23 mouse cellular contexts compared by ENCODE assay signal in the genomic region with DNA sequence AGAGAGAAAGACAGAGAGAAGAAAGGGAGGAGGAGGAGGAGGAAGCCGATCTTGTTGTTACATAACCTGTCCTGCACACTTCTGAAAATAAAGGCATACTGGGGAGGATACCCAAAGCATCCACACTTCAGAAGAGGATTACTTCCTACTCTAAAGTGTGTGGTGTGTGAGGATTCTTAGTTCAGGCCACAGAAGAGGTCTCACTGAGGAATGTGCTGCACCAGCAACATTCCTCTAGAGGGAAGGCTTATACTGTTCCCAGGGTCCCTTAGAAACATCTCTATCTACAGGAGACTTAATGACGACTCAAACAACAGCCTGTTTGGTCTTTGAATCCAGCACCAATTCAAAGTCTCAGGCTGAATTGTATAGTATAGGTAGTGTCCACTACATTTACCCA.
"Had no signal": no experiment of that assay in that cellular context is flagged by ENCODE, and none has a peak within 500 bp of the region (broad histone marks: within the 10 kb centered on the region; RNA-seq: fewer than 3 reads in every experiment).

No protein-coding gene starts in this region.

- DNase-seq: liver, embryonic 13.5 days; liver, postnatal 0 days; lung, adult 2 months; lung, postnatal 14 days; lung, postnatal 36 days; midbrain, embryonic 14.5 days; retina, postnatal 1 day; right cerebral cortex, adult 18-20 months; thymus, adult 2 months; thymus, postnatal 25 days; thymus, postnatal 4 days had no signal

- H3K9me3 ChIP-seq: liver, embryonic 13.5 days; liver, embryonic 15.5 days; lung, embryonic 15.5 days; megakaryocyte, embryonic 14.5 days; midbrain, embryonic 10.5 days; midbrain, embryonic 12.5 days; neural tube, embryonic 12.5 days; stomach, embryonic 15.5 days had no signal

- H3K4me3 ChIP-seq: liver, embryonic 13.5 days; liver, embryonic 15.5 days; lung, embryonic 15.5 days; megakaryocyte, embryonic 14.5 days; midbrain, embryonic 10.5 days; midbrain, embryonic 12.5 days; myocyte; neural tube, embryonic 12.5 days; stomach, embryonic 15.5 days had no signal

- H3K27ac ChIP-seq: liver, embryonic 13.5 days; liver, embryonic 15.5 days; lung, embryonic 15.5 days; macrophage; midbrain, embryonic 10.5 days; midbrain, embryonic 12.5 days; neural tube, embryonic 12.5 days; stomach, embryonic 15.5 days; stomach, postnatal 0 days had no signal

- H3K27me3 ChIP-seq: liver, embryonic 15.5 days; lung, embryonic 15.5 days; megakaryocyte, embryonic 14.5 days; midbrain, embryonic 12.5 days; neural tube, embryonic 12.5 days; stomach, embryonic 15.5 days had no signal

- H3K4me2 ChIP-seq: liver, embryonic 13.5 days; liver, embryonic 15.5 days; lung, embryonic 15.5 days; midbrain, embryonic 12.5 days; neural tube, embryonic 12.5 days; stomach, embryonic 15.5 days had no signal

- H3K9ac ChIP-seq: liver, embryonic 13.5 days; liver, embryonic 15.5 days; liver, postnatal 0 days; lung, embryonic 15.5 days; midbrain, embryonic 12.5 days; neural tube, embryonic 12.5 days; stomach, embryonic 15.5 days had no signal

- H3K36me3 ChIP-seq: liver, embryonic 13.5 days; liver, embryonic 15.5 days; lung, embryonic 15.5 days; midbrain, embryonic 10.5 days; midbrain, embryonic 12.5 days; neural tube, embryonic 12.5 days; stomach, embryonic 15.5 days had no signal

- H3K4me1 ChIP-seq: liver, embryonic 13.5 days; liver, embryonic 15.5 days; lung, embryonic 15.5 days; megakaryocyte, embryonic 14.5 days; midbrain, embryonic 10.5 days; midbrain, embryonic 12.5 days; neural tube, embryonic 12.5 days; stomach, embryonic 15.5 days had no signal

- ATAC-seq: liver, postnatal 0 days; lung, postnatal 0 days; midbrain, embryonic 16.5 days had no signal
